Mouse (Mus musculus) G1E (cell line): Measurements from ENCODE around the gene Nnmt. TPM values are rescaled to one million over a fixed set of nuclear protein-coding genes. Genes with fewer than 3 reads are reported as not detected.

Experiments
- ATAC-seq: 2 replicates; pipeline ENCODE4 v1.8.0; 2016; ENCODE audit warnings: mild to moderate bottlenecking; ENCODE audit not compliant: insufficient number of reproducible peaks, poor library complexity, low FRiP score, severe bottlenecking; ENCODE audit errors: extremely low read depth
- DNase-seq: peaks from one replicate; pipeline ENCODE4 v3.0.0; 2012; ENCODE audit warnings: low spot score
- H3K27me3 ChIP-seq: 2 replicates; pipeline ENCODE4 v1.6.1; 2012; ENCODE audit warnings: mild to moderate bottlenecking, low read length, inconsistent platforms; ENCODE audit not compliant: insufficient read depth
- H3K36me3 ChIP-seq: replicated peaks from 2 replicates; pipeline ENCODE3; 2012; ENCODE audit warnings: mild to moderate bottlenecking, inconsistent platforms
- H3K4me1 ChIP-seq: 2 replicates; pipeline ENCODE4 v1.6.1; 2012; ENCODE audit warnings: low read depth, low read length, inconsistent platforms, mixed read lengths; ENCODE audit not compliant: insufficient read depth
- H3K4me3 ChIP-seq: 2 replicates; pipeline ENCODE4 v1.5.1; 2012; ENCODE audit warnings: low read depth, mild to moderate bottlenecking, inconsistent platforms, low read length, moderate library complexity, mixed read lengths
- H3K9me3 ChIP-seq: replicated peaks from 2 replicates; pipeline ENCODE4 v1.6.1; 2012; ENCODE audit warnings: inconsistent platforms
- CTCF ChIP-seq: IDR thresholded peaks from 2 replicates; pipeline ENCODE4 v1.5.1; 2012; ENCODE audit warnings: low read depth, low read length, inconsistent platforms, mixed read lengths
- GATA1 ChIP-seq: IDR thresholded peaks from 2 replicates; pipeline ENCODE4 v1.6.1; 2012; ENCODE audit warnings: borderline replicate concordance, low read length, inconsistent platforms, mixed read lengths
- GATA2 ChIP-seq: IDR thresholded peaks from 2 replicates; pipeline ENCODE4 v1.6.1; 2012; ENCODE audit warnings: low read depth, low read length, inconsistent platforms, borderline replicate concordance
- POLR2AphosphoS5 ChIP-seq: IDR thresholded peaks from 2 replicates; pipeline ENCODE4 v1.6.1; 2012; ENCODE audit warnings: low read depth, low read length, inconsistent platforms; ENCODE audit not compliant: insufficient replicate concordance
- TAL1 ChIP-seq: conservative IDR thresholded peaks from 2 replicates; pipeline ENCODE4 v1.6.1; 2012; ENCODE audit warnings: low read depth, low read length, inconsistent platforms, mixed read lengths
- polyA plus RNA-seq: library from polyadenylated mRNA; stranded (reverse); fragments of >175 nt; gene quantifications from 2 replicates; pipeline ENCODE4 v1.2.3, GENCODE M21; 2012
- total RNA-seq, 2 experiments: library from RNA; stranded (forward) in 1 of 2; stranded (reverse) in 1 of 2; fragments of 200-1000 nt in 1 of 2; fragments of >200 nt in 1 of 2; fragmentation: Nextera tagmentation in 1 of 2; gene quantifications; 2 replicates each; pipeline ENCODE4 v1.2.3; 2014 to 2017

Gene Nnmt
- total and polyA plus RNA-seq, 3 experiments = 0.66 TPM; not detected in 2

DNA sequence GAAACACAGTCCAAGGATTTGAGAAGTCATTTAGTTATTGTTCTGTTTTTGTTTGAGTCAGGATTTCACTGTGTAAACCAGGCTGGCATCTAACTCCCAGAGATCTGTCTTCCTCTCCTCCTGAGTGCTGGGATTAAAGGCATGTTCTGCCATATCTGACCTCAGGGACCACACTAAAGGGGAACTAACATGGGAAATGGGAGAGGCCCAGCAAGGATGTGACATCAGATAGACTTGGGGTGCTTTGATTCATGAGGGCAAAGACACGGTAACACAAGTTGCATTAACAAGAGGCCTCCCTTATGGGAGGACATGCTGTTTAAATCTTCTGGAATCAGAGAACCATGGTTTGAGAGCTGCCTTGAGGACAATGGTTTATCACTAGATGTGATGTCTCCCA, 24.1 kb downstream of the Nnmt start:
- no peak for DNase-seq
- ATAC-seq = no peak
- no peak for TF ChIP-seq CTCF
- no peak for TF ChIP-seq GATA1
- no peak for TF ChIP-seq GATA2
- TF ChIP-seq POLR2AphosphoS5 = no peak
- no peak for TF ChIP-seq TAL1

DNA sequence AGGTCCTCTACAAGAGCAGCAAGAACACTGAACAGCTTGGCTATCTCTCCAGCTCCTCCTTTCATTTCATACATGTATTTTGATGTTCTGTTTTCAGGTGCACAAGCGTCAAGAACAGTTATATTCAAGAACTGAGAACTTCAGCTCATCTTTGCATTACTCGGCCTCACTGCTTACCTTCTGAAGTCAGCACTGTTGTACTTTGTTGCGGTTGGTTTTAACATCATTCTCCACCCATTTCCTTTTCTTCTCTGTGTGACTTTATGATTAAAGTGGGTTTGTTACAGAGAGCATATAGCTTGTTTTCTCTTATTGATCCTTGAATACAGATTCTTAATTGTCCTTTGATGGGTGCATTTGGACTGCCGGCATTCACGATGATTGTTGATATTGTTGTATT, 42.6 kb downstream of the Nnmt start:
- Histone ChIP-seq H3K36me3 (no peaks in the 10 kb centered on the region), H3K4me1 (peaks cover 5% of the 10 kb centered on the region), H3K27me3 (0 out of 2 replicates have a peak, but pooled peaks cover 5% of the 10 kb centered on the region), H3K4me3 (no peak overlapping the region), H3K9me3 (no peaks in the 10 kb centered on the region)
- no peak for ATAC-seq
- no peak for TF ChIP-seq GATA2
- no peak for TF ChIP-seq TAL1
- TF ChIP-seq GATA1 = no peak
- no peak for TF ChIP-seq POLR2AphosphoS5
- TF ChIP-seq CTCF = no peak
- no peak for DNase-seq

More for the DNA sequence above, 24.1 kb downstream of the Nnmt start:
- no peaks in the 10 kb centered on the region for H3K9me3 ChIP-seq
- H3K4me1 ChIP-seq = no peaks in the 10 kb centered on the region
- H3K4me3 ChIP-seq = no peak overlapping the region
- no peaks in the 10 kb centered on the region for H3K36me3 ChIP-seq
- peaks cover 2% of the 10 kb centered on the region; the same call in 1 of the 2 replicates for H3K27me3 ChIP-seq

DNA sequence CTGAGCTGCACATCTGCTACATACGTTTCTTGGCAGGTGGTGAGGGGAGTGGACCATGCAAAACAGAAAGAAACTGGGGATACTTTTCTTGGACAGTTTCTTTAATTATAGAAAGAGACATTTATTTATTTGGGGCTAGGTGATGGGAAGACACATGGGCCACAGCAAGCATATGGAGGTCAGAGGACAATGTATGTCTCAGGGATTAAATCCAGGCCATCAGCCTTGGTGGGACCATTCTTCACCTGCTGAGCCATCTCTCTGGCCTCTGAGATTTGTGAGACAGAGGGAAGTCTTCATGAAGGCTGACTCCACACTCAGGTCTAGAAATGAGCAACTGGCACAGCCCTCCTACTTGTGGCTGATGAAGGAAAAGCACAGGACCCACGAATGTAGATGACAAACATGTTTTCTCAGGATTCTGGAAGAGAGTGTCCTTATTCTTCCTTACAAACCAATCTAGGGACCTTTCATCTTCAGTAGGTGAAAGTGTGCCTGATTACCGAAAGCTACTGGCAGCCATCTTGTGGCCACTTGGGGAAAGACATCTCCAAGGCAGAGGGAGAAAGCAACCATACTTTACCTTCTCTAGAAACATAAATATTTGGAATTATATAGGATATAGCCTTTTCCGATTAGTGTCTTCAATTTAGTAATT, 45.3 kb downstream of the Nnmt start:
- no peak overlapping the region for H3K4me3 ChIP-seq
- DNase-seq = peak; percentile 15
- H3K36me3 ChIP-seq = no peaks in the 10 kb centered on the region
- H3K4me1 ChIP-seq = peaks cover 5% of the 10 kb centered on the region
- H3K27me3 ChIP-seq = peaks cover 5% of the 10 kb centered on the region; the same call in 1 of the 2 replicates
- 0 out of 2 replicates have a peak, but pooled peaks have one; percentile 29 for TF ChIP-seq CTCF
- no peak for TF ChIP-seq TAL1
- ATAC-seq = no peak
- no peaks in the 10 kb centered on the region for H3K9me3 ChIP-seq

DNA sequence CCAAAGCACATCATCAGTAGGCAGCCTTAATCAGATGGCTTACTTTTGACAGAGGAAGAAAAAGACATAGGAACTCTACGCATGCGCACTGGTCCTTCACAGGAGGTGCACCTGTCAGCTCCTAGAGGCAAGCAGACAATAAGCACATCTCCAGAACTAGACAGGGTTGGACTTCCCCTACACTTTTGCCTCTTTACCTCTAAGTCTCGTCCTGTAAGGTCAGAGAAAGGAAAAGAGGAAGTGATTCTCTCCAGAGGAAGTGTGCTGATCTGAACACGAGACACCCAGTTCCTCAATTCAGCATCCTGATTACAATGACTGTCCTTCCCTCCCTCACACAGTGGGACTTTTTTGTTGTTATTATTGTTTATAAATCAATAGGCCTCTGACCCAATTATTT, 46.3 kb downstream of the Nnmt start:
- Histone ChIP-seq H3K36me3 (no peaks in the 10 kb centered on the region), H3K4me1 (peaks cover 5% of the 10 kb centered on the region), H3K4me3 (no peak overlapping the region), H3K27me3 (peaks cover 9% of the 10 kb centered on the region; the same call in 1 of the 2 replicates), H3K9me3 (no peaks in the 10 kb centered on the region)
- peak; percentile 63 for ATAC-seq
- DNase-seq = peak; percentile 7
- TF ChIP-seq TAL1 (no peak), GATA1 (no peak), POLR2AphosphoS5 (no peak), CTCF (no peak), GATA2 (no peak)

DNA sequence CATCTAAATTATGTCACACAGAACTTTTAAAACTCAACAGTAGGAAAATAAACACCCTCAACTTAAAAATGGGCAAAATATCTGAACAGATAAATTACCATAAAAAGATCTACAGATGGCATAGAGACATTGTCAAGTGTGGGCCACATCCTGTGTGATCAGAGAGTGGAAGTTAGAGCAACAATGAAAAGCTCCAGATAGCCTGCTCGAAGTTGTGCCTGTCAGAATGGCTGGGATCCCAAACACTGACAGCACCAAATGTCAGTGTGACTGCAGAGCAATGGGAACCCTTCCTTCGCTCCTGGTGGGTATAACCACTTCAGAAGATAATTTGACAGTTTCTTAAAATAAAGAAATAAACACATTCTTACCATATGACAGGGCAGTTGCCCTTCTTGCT, 55.9 kb downstream of the Nnmt start:
- ATAC-seq = no peak
- no peaks in the 10 kb centered on the region for H3K4me1 ChIP-seq

DNA sequence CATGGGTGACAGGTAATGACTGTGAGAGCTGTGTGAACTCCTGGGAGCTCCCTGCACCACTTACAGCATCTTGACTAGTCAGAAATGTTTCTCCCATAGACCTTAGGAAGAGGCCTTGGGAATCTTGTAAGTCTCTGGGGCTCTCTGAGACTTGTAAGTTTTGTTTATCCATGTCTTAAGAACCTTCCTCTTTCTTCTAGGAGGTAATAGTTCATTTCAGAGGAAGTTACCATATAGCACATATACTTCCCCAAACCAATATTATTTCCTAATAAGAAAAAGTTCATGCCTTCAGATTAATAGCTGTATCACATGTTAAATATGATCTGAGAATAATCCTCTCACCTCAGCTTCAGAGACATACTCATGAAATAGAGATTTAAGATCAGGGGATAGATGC, 57.7 kb downstream of the Nnmt start:
- no peaks in the 10 kb centered on the region for H3K9me3 ChIP-seq
- DNase-seq = no peak
- ATAC-seq = no peak
- no peaks in the 10 kb centered on the region for H3K4me1 ChIP-seq
- TF ChIP-seq POLR2AphosphoS5 = no peak
- no peaks in the 10 kb centered on the region for H3K36me3 ChIP-seq
- H3K4me3 ChIP-seq = no peak overlapping the region
- H3K27me3 ChIP-seq = peaks cover 4% of the 10 kb centered on the region; the same call in 1 of the 2 replicates

More for the DNA sequence above, 55.9 kb downstream of the Nnmt start:
- Histone ChIP-seq H3K9me3 (no peaks in the 10 kb centered on the region), H3K4me3 (no peak overlapping the region), H3K36me3 (no peaks in the 10 kb centered on the region), H3K27me3 (peaks cover 5% of the 10 kb centered on the region; the same call in 1 of the 2 replicates)
- TF ChIP-seq TAL1 (no peak), GATA1 (no peak)
- no peak for DNase-seq

Other genes starting within 250 kb of the Nnmt start
- gene Rexo2, start 124.5 kb downstream of the Nnmt start, total RNA-seq (2014; fragmentation: Nextera tagmentation) = 259 and 329 TPM in 2 replicates
- gene Rexo2, start 124.5 kb downstream of the Nnmt start, total RNA-seq (2017) = 278 and 280 TPM in 2 replicates
- 226 and 248 TPM in 2 replicates for gene Rexo2, start 124.5 kb downstream of the Nnmt start, polyA plus RNA-seq
- 115 and 118 TPM in 2 replicates for gene Rbm7, start 109.9 kb downstream of the Nnmt start, total RNA-seq (2014; fragmentation: Nextera tagmentation)
- gene Rbm7, start 109.9 kb downstream of the Nnmt start, total RNA-seq (2017) = 154 and 155 TPM in 2 replicates
- gene Rbm7, start 109.9 kb downstream of the Nnmt start, polyA plus RNA-seq = 42.1 and 58.6 TPM in 2 replicates
- gene Gm5617, start 109.7 kb downstream of the Nnmt start, total RNA-seq (2014; fragmentation: Nextera tagmentation) = 90.9 and 98.0 TPM in 2 replicates
- gene Gm5617, start 109.7 kb downstream of the Nnmt start, total RNA-seq (2017) = 39.2 and 44.0 TPM in 2 replicates
- gene Gm5617, start 109.7 kb downstream of the Nnmt start, polyA plus RNA-seq = 94.6 and 96.1 TPM in 2 replicates
- 35.0 and 45.5 TPM in 2 replicates for gene Zbtb16, start 231.1 kb upstream of the Nnmt start, total RNA-seq (2014; fragmentation: Nextera tagmentation)
- 9.7 and 10.6 TPM in 2 replicates for gene Zbtb16, start 231.1 kb upstream of the Nnmt start, total RNA-seq (2017)
- gene Zbtb16, start 231.1 kb upstream of the Nnmt start, polyA plus RNA-seq = 18.4 and 20.0 TPM in 2 replicates